Mouse (Mus musculus): ENCODE results near the gene Tppp2.

- TF ChIP-seq CTCF (IDR thresholded peaks at IDR 0.05; ENCODE audit: low read depth) (no peak), EP300 (IDR thresholded peaks at IDR 0.05; ENCODE audit: low read depth) (no peak)
These were observed at the start of gene Tppp2 for GRCm38 (mm10) chr14:51918125-51918524.

All from liver, embryonic 14.5 days (tissue).